In the genomic region with DNA sequence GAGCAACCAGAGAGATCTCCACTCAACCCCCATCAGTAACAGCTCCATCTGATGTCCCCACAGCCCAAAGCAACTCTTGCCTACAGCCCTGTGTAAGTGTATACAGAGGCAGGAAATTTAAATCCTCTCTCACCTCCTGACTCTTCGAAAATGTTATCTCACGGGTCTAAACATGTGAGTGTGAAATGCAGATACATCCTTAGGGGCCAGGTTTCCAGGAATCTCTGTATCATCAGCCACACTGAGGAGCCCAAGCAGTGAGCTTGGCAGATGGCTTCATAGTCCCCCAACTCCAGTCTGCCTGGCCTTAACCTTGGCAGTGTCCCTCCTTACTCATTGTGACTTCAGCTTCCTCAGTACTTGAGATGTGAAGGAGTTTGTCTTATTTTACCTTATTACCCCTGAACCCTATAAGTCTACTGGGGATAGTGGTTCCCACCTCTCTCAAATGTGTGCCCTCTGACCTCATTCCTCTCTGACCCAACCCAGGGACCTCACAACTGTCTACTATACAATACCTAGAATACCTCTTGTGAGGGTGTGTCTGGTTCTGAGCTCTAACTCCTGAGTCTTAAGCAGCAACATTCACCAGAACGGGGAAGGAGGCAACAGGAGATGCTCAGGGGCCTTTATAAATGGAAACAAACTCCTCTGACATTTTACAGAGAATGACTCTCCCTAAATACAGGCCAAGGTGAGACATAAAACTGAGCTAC, we compare ENCODE assay signal across 30 mouse cellular contexts.
DNase-seq lines count a peak whose midpoint lies in the region; ATAC-seq and TF ChIP-seq lines count a peak whose summit lies in the region.
"Had no signal": no experiment of that assay in that cellular context is flagged by ENCODE, and none has a peak within 500 bp of the region (broad histone marks: within the 10 kb centered on the region; RNA-seq: fewer than 3 reads in every experiment).

No protein-coding gene starts in this region.

- 58% methylated on average over 3 of the region's 3 CpGs for WGBS in stomach, embryonic 15.5 days
- 47% methylated on average over 3 of the region's 3 CpGs for WGBS in stomach, postnatal 0 days
- 29% methylated on average over 3 of the region's 3 CpGs for WGBS in liver, embryonic 15.5 days (ENCODE audit: insufficient replicate concordance)
- 80% methylated on average over 3 of the region's 3 CpGs for WGBS in hindbrain, embryonic 16.5 days

- no peaks in the 10 kb centered on the region; the same call in 1 of the 2 replicates for H3K4me1 ChIP-seq in stomach, embryonic 15.5 days
- peaks cover 4% of the 10 kb centered on the region; the same call in 1 of the 2 replicates for H3K4me1 ChIP-seq in stomach, postnatal 0 days (replicated peaks; ENCODE audit: control insufficient read depth, insufficient read depth)
- H3K4me1 ChIP-seq in liver, embryonic 15.5 days (replicated peaks) = peaks cover 22% of the 10 kb centered on the region
- no peaks in the 10 kb centered on the region; the same call in 1 of the 2 replicates for H3K4me1 ChIP-seq in hindbrain, embryonic 16.5 days (ENCODE audit: control insufficient read depth, insufficient read depth, low read depth, low read length)
- H3K4me1 ChIP-seq: limb, embryonic 10.5 days had no signal

- no peak for DNase-seq in stomach, postnatal 0 days (ENCODE audit: low spot score)
- DNase-seq in liver = peak; percentile 73
- DNase-seq in cerebellum, adult 11 months = no peak
- DNase-seq in lung, postnatal 4 days = no peak
- DNase-seq: adrenal gland, adult 2 months; cerebellum, adult 18-20 months; cerebellum, postnatal 10 days; gastrocnemius, postnatal 10 days; heart, postnatal 14 days; kidney, adult 2 months; kidney, postnatal 4 days; layer of hippocampus, postnatal 36 days; right cerebral cortex, postnatal 25 days; spleen, adult 18-20 months; thymus, adult 2 months; thymus, postnatal 36 days had no signal

- H3K9me3 ChIP-seq in stomach, embryonic 15.5 days = no peaks in the 10 kb centered on the region
- H3K9me3 ChIP-seq in stomach, postnatal 0 days (ENCODE audit: control insufficient read depth, low read length) = no peaks in the 10 kb centered on the region
- no peaks in the 10 kb centered on the region for H3K9me3 ChIP-seq in liver, embryonic 15.5 days (replicated peaks)
- H3K9me3 ChIP-seq in hindbrain, embryonic 16.5 days (ENCODE audit: control insufficient read depth, low read length) = no peaks in the 10 kb centered on the region
- H3K9me3 ChIP-seq: embryonic facial prominence, embryonic 13.5 days; forebrain, embryonic 13.5 days; heart, embryonic 13.5 days; intestine, embryonic 15.5 days; limb, embryonic 10.5 days; limb, embryonic 15.5 days; lung, embryonic 15.5 days had no signal

- TF ChIP-seq CTCF in stomach, postnatal 0 days (IDR thresholded peaks at IDR 0.05; ENCODE audit: low read depth) = no peak

- ATAC-seq in stomach, embryonic 15.5 days (ENCODE audit: insufficient read depth, low FRiP score, low read depth) = peak; percentile 53; the same call in 1 of the 2 replicates
- no peak for ATAC-seq in stomach, postnatal 0 days (ENCODE audit: low FRiP score, low TSS enrichment)
- peak; percentile 82 for ATAC-seq in liver, embryonic 15.5 days (ENCODE audit: insufficient read depth)
- ATAC-seq in hindbrain, embryonic 16.5 days = no peak
- ATAC-seq: activated CD4-positive, CD25-positive, alpha-beta regulatory T cell, adult 4 months; forebrain, embryonic 13.5 days; hindbrain, postnatal 0 days; midbrain, embryonic 16.5 days had no signal

- no peaks in the 10 kb centered on the region for H3K27me3 ChIP-seq in stomach, embryonic 15.5 days (replicated peaks)
- H3K27me3 ChIP-seq in stomach, postnatal 0 days (ENCODE audit: control insufficient read depth, insufficient read depth, low read length) = no peaks in the 10 kb centered on the region
- H3K27me3 ChIP-seq in liver, embryonic 15.5 days = no peaks in the 10 kb centered on the region; the same call in 1 of the 2 replicates
- no peaks in the 10 kb centered on the region for H3K27me3 ChIP-seq in hindbrain, embryonic 16.5 days (replicated peaks; ENCODE audit: control insufficient read depth, insufficient read depth, low read length)
- H3K27me3 ChIP-seq: forebrain, embryonic 13.5 days; intestine, embryonic 15.5 days; limb, embryonic 15.5 days; lung, embryonic 15.5 days had no signal

- no peak for TF ChIP-seq EP300 in stomach, postnatal 0 days (optimal IDR thresholded peaks at IDR 0.05)

- H3K27ac ChIP-seq in stomach, embryonic 15.5 days = no peak overlapping the region
- H3K27ac ChIP-seq in stomach, postnatal 0 days (replicated peaks) = no peak overlapping the region
- peak overlapping the region; percentile 78 for H3K27ac ChIP-seq in liver, embryonic 15.5 days (replicated peaks)
- no peak overlapping the region for H3K27ac ChIP-seq in hindbrain, embryonic 16.5 days (ENCODE audit: low read depth, low read length)
- H3K27ac ChIP-seq: embryonic facial prominence, embryonic 13.5 days; forebrain, embryonic 13.5 days; heart, embryonic 13.5 days; hindbrain, postnatal 0 days; intestine, embryonic 15.5 days; limb, embryonic 10.5 days; limb, embryonic 15.5 days; lung, embryonic 15.5 days had no signal

- no peak overlapping the region for H3K4me2 ChIP-seq in stomach, embryonic 15.5 days
- H3K4me2 ChIP-seq in stomach, postnatal 0 days (replicated peaks; ENCODE audit: low read depth) = no peak overlapping the region
- H3K4me2 ChIP-seq in liver, embryonic 15.5 days = peak overlapping the region; percentile 26
- H3K4me2 ChIP-seq in hindbrain, embryonic 16.5 days (ENCODE audit: low read length) = no peak overlapping the region
- H3K4me2 ChIP-seq: embryonic facial prominence, embryonic 13.5 days; forebrain, embryonic 13.5 days; heart, embryonic 13.5 days; intestine, embryonic 15.5 days; limb, embryonic 15.5 days; lung, embryonic 15.5 days; midbrain, embryonic 11.5 days had no signal

- no peaks in the 10 kb centered on the region for H3K36me3 ChIP-seq in stomach, embryonic 15.5 days
- no peaks in the 10 kb centered on the region for H3K36me3 ChIP-seq in stomach, postnatal 0 days (ENCODE audit: control insufficient read depth, insufficient read depth, low read length)
- no peaks in the 10 kb centered on the region for H3K36me3 ChIP-seq in liver, embryonic 15.5 days (replicated peaks)
- H3K36me3 ChIP-seq in hindbrain, embryonic 16.5 days (ENCODE audit: control insufficient read depth, insufficient read depth, low read length) = no peaks in the 10 kb centered on the region
- H3K36me3 ChIP-seq: embryonic facial prominence, embryonic 13.5 days; heart, embryonic 13.5 days; intestine, embryonic 15.5 days; limb, embryonic 10.5 days; limb, embryonic 15.5 days; lung, embryonic 15.5 days had no signal

- no peak overlapping the region for H3K9ac ChIP-seq in stomach, embryonic 15.5 days
- no peak overlapping the region for H3K9ac ChIP-seq in stomach, postnatal 0 days (ENCODE audit: low read length)
- 0 out of 2 replicates have a peak overlapping the region, but pooled peaks have one; percentile 25 for H3K9ac ChIP-seq in liver, embryonic 15.5 days
- H3K9ac ChIP-seq in hindbrain, embryonic 16.5 days (ENCODE audit: low read depth, low read length) = no peak overlapping the region
- H3K9ac ChIP-seq: embryonic facial prominence, embryonic 13.5 days; forebrain, embryonic 13.5 days; heart, embryonic 13.5 days; intestine, embryonic 15.5 days; limb, embryonic 15.5 days; lung, embryonic 15.5 days had no signal

- H3K4me3 ChIP-seq in stomach, embryonic 15.5 days (replicated peaks) = no peak overlapping the region
- H3K4me3 ChIP-seq in stomach, postnatal 0 days (ENCODE audit: low read depth, low read length) = no peak overlapping the region
- H3K4me3 ChIP-seq in liver, embryonic 15.5 days (replicated peaks) = peak overlapping the region; percentile 44
- H3K4me3 ChIP-seq in hindbrain, embryonic 16.5 days (ENCODE audit: low read length) = no peak overlapping the region
- H3K4me3 ChIP-seq: embryonic facial prominence, embryonic 13.5 days; forebrain, embryonic 13.5 days; heart, embryonic 13.5 days; intestine, embryonic 15.5 days; limb, embryonic 10.5 days; limb, embryonic 15.5 days; lung, embryonic 15.5 days had no signal

Comparison
In these comparisons a context has a peak if more than half of its experiments do, and no peak if none do; other contexts are left out.
1. ATAC-seq: peak in stomach, embryonic 15.5 days (single experiment) and liver, embryonic 15.5 days (single experiment); none in stomach, postnatal 0 days (single experiment) and hindbrain, embryonic 16.5 days (single experiment).